Mouse (Mus musculus) C2C12 (cell line): Measurements from ENCODE around the gene Gnl1. TPM values are rescaled to one million over a fixed set of nuclear protein-coding genes. Genes with fewer than 3 reads are reported as not detected.

Experiments
- H3K27me3 ChIP-seq: one replicate; pipeline ENCODE4 v1.6.1; 2011; ENCODE audit not compliant: control insufficient read depth, insufficient read depth, insufficient read length
- H3K36me3 ChIP-seq: one replicate; pipeline ENCODE4 v1.6.1; 2011; ENCODE audit not compliant: control insufficient read depth, insufficient read depth
- H3K4me3 ChIP-seq: one replicate; pipeline ENCODE4 v1.5.1; 2011; ENCODE audit warnings: mild to moderate bottlenecking, control low read depth; ENCODE audit not compliant: poor library complexity, insufficient read depth, severe bottlenecking
- H3K79me2 ChIP-seq: one replicate; pipeline ENCODE4 v1.6.1; 2011; ENCODE audit not compliant: control insufficient read depth, insufficient read depth
- H3K79me3 ChIP-seq: one replicate; pipeline ENCODE4 v1.6.1; 2011; ENCODE audit warnings: low read depth, control low read depth
- H3ac ChIP-seq: one replicate; pipeline ENCODE3; 2011; ENCODE audit warnings: low read depth; ENCODE audit not compliant: control insufficient read depth, insufficient read length
- CEBPB ChIP-seq: IDR thresholded peaks from one replicate; pipeline ENCODE4 v1.6.1; 2011; ENCODE audit warnings: low read depth, mild to moderate bottlenecking, control low read depth, moderate library complexity
- CTCF ChIP-seq: IDR thresholded peaks from one replicate; pipeline ENCODE4 v1.5.1; 2011; ENCODE audit not compliant: control insufficient read depth, insufficient read depth, insufficient read length
- FOSL1 ChIP-seq: IDR thresholded peaks from one replicate; pipeline ENCODE4 v1.8.0; 2011; ENCODE audit warnings: mild to moderate bottlenecking, low read length; ENCODE audit not compliant: poor library complexity, insufficient read depth, severe bottlenecking
- MAX ChIP-seq: IDR thresholded peaks from one replicate; pipeline ENCODE4 v1.6.1; 2011; ENCODE audit warnings: mild to moderate bottlenecking, control low read depth
- MYOD1 ChIP-seq: IDR thresholded peaks from one replicate; pipeline ENCODE4 v1.6.1; 2011; ENCODE audit warnings: low read depth; ENCODE audit not compliant: control insufficient read depth, insufficient read length
- MYOG ChIP-seq: IDR thresholded peaks from one replicate; pipeline ENCODE4 v1.6.1; 2011; ENCODE audit not compliant: control insufficient read depth, insufficient read length; ENCODE audit errors: extremely low read depth
- USF1 ChIP-seq: IDR thresholded peaks from one replicate; pipeline ENCODE4 v1.6.1; 2011; ENCODE audit warnings: low read depth, mild to moderate bottlenecking, control low read depth, moderate library complexity
- polyA plus RNA-seq: library from polyadenylated mRNA; unstranded; fragments of >200 nt; fragmentation: generic; extraction: Trizol; gene quantifications from one replicate; pipeline ENCODE4 v1.2.1, GENCODE M21; 2012; ENCODE audit warnings: missing spikeins

Gnl1 gene
- polyA plus RNA-seq, 1 experiment: 71.7 TPM

DNA sequence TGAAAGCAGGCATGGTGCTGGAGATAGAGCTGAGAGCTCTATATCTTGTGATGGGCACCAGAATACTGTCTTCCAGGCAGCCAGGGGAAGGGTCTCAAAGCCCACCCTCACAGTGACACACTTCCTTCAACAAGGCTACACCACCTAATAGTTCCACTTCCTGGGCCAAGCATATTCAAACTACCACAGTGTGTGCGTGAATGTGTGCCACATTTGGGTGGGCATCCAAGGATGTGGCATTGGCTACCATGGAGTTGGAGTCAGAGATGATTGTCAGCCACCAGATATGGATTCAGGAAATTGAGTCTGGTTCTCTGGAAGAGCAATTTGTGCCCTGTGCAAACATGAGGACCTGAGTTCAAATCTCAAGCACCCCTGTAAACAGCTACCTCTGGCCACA lies 41.7 kb downstream of the Gnl1 start:
- H3K79me3 ChIP-seq: peaks cover 63% of the 10 kb centered on the region
- H3K27me3 ChIP-seq: no peaks in the 10 kb centered on the region
- no peak overlapping the region for H3ac ChIP-seq
- peaks cover 4% of the 10 kb centered on the region for H3K36me3 ChIP-seq
- no peak for TF ChIP-seq FOSL1
- no peak for TF ChIP-seq CTCF
- no peak for TF ChIP-seq MAX
- no peak for TF ChIP-seq USF1
- TF ChIP-seq CEBPB: no peak
- no peak for TF ChIP-seq MYOG
- TF ChIP-seq MYOD1: no peak
- H3K79me2 ChIP-seq: peaks cover 91% of the 10 kb centered on the region
- no peak overlapping the region for H3K4me3 ChIP-seq

DNA sequence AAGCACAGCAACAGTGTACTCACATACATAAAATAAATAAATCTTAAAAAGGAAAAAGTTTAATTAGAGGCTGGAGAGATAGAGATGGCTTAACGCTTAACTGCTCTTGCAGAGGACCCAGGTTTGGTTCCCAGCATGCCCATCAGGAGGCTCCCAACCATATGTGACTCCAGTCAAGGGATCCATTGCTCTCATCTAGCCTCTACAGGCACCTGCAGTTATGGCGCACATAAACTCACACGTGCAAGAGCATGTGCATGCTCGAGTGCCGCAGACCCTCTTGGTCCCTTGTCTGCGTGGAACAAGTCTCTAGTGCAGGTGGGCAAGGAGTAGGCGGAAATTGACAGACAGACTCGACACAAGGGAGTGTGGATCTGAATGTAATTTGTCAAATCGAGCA lies 42.4 kb downstream of the Gnl1 start:
- Histone ChIP-seq H3K36me3 (peaks cover 8% of the 10 kb centered on the region), H3K79me2 (peaks cover 90% of the 10 kb centered on the region), H3K27me3 (no peaks in the 10 kb centered on the region), H3K4me3 (no peak overlapping the region), H3ac (no peak overlapping the region), H3K79me3 (peaks cover 62% of the 10 kb centered on the region)
- TF ChIP-seq MYOD1: no peak
- no peak for TF ChIP-seq MAX
- TF ChIP-seq MYOG: no peak
- TF ChIP-seq CEBPB: no peak
- TF ChIP-seq FOSL1: no peak
- TF ChIP-seq CTCF: no peak
- TF ChIP-seq USF1: no peak

DNA sequence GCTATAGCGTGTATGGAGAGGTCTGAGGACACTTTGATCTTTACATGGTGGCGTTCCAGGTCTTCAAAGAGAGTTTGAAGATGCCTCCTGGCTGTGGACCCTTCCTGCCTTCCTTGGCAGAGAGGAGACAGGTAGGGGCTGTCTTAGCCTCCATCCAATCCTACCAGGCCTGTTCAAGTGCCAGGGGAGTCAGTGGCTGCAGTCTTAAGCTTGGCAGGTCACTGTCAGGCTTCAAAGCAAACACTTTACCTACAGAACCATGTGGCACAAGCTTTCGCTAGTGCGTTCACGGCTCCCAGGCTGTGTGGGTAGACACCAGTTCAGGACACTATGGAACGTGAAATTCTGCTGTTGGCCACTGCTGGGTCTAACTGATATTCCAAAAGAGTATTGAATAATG lies 43.3 kb downstream of the Gnl1 start:
- Histone ChIP-seq H3ac (no peak overlapping the region), H3K27me3 (no peaks in the 10 kb centered on the region), H3K36me3 (peaks cover 12% of the 10 kb centered on the region), H3K79me2 (peaks cover 90% of the 10 kb centered on the region), H3K79me3 (peaks cover 61% of the 10 kb centered on the region), H3K4me3 (no peak overlapping the region)
- TF ChIP-seq MYOD1 (no peak), CEBPB (no peak), MYOG (no peak), USF1 (no peak), CTCF (no peak), FOSL1 (no peak), MAX (no peak)

GRCm38 (mm10) chr17:36023710-36024654 lies 44.3 kb downstream of the Gnl1 start:
- H3K27me3 ChIP-seq: no peaks in the 10 kb centered on the region

GRCm38 (mm10) chr17:36025197-36025596 lies 45.5 kb downstream of the Gnl1 start:
- TF ChIP-seq USF1: no peak
- TF ChIP-seq FOSL1: no peak
- no peak for TF ChIP-seq CTCF
- Histone ChIP-seq H3K36me3 (peaks cover 13% of the 10 kb centered on the region), H3K79me2 (peaks cover 87% of the 10 kb centered on the region), H3K4me3 (no peak overlapping the region), H3K27me3 (no peaks in the 10 kb centered on the region), H3K79me3 (peaks cover 59% of the 10 kb centered on the region), H3ac (no peak overlapping the region)

More at GRCm38 (mm10) chr17:36023710-36024654, 44.3 kb downstream of the Gnl1 start:
- no peak for TF ChIP-seq MAX
- peak; percentile 31 for TF ChIP-seq MYOD1
- TF ChIP-seq CTCF: no peak
- TF ChIP-seq CEBPB: peak; percentile 93
- no peak overlapping the region for H3K4me3 ChIP-seq
- H3K79me2 ChIP-seq: peaks cover 90% of the 10 kb centered on the region
- H3K36me3 ChIP-seq: peaks cover 13% of the 10 kb centered on the region
- H3K79me3 ChIP-seq: peaks cover 67% of the 10 kb centered on the region
- H3ac ChIP-seq: no peak overlapping the region

- H3ac ChIP-seq: no peak overlapping the region
- H3K36me3 ChIP-seq: peaks cover 13% of the 10 kb centered on the region
- H3K4me3 ChIP-seq: no peak overlapping the region
- H3K27me3 ChIP-seq: no peaks in the 10 kb centered on the region
- peaks cover 87% of the 10 kb centered on the region for H3K79me2 ChIP-seq
- TF ChIP-seq CEBPB (no peak), CTCF (no peak), FOSL1 (no peak), USF1 (no peak), MYOD1 (no peak), MYOG (no peak), MAX (no peak)
- peaks cover 54% of the 10 kb centered on the region for H3K79me3 ChIP-seq
Measured at GRCm38 (mm10) chr17:36025901-36026300, 46.2 kb downstream of the Gnl1 start.
